In the genomic region with DNA sequence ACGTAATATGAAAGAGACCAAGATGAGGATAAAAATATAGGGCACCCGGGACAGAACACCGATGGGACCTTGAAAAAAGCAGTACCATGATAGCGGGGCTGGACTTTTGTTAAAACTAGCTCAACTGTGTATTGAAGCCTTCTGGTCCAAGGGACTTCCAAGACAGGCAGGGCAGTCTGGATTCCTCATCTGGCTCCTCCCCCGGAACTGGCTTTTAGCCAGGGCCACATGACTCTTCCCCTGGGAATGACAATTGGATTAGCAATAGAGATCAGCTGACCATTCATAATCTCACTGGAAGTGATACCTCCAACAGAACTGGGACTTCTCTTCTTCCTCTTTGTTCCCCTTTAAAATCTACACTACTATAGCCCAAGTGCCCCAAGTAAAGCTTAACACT, we compare ENCODE assay signal across 9 mouse cellular contexts. TPM values are rescaled to one million over a fixed set of nuclear protein-coding genes. Genes with fewer than 3 reads are reported as not detected.
DNase-seq lines count a peak whose midpoint lies in the region; ATAC-seq and TF ChIP-seq lines count a peak whose summit lies in the region.
"Had no signal": no experiment of that assay in that cellular context is flagged by ENCODE, and none has a peak within 500 bp of the region (broad histone marks: within the 10 kb centered on the region; RNA-seq: fewer than 3 reads in every experiment).

No protein-coding gene starts in this region.

- no peak for TF ChIP-seq CTCF in cerebellum, adult 2 months (IDR thresholded peaks at IDR 0.05; ENCODE audit: borderline replicate concordance, insufficient read depth, low read depth, low read length)
- no peak for TF ChIP-seq CTCF in kidney, postnatal 0 days (IDR thresholded peaks at IDR 0.05; ENCODE audit: low read depth)

- peak; percentile 33 for DNase-seq in ovary, postnatal 36 days (ENCODE audit: low spot score)
- DNase-seq in ovary, postnatal 14 days (ENCODE audit: low spot score) = no peak
- DNase-seq in cerebellum, adult 2 months = peak; percentile 64
- peak; percentile 42 for DNase-seq in kidney, postnatal 0 days (ENCODE audit: low spot score)
- no peak for DNase-seq in left cerebral cortex, adult 9 months (ENCODE audit: low spot score in 2 of 2)
- DNase-seq in right cerebral cortex, adult 18-20 months = no peak
- no peak for DNase-seq in hindbrain, embryonic 11.5 days (ENCODE audit: low spot score)
- DNase-seq: right cerebral cortex, postnatal 25 days had no signal

- H3K36me3 ChIP-seq in kidney, postnatal 0 days (ENCODE audit: insufficient read depth, low read length) = no peaks in the 10 kb centered on the region
- H3K36me3 ChIP-seq in stomach, embryonic 16.5 days (ENCODE audit: control insufficient read depth, insufficient read depth, low read length) = no peaks in the 10 kb centered on the region
- H3K36me3 ChIP-seq in hindbrain, embryonic 11.5 days (ENCODE audit: control insufficient read depth, insufficient read depth, low read length) = no peaks in the 10 kb centered on the region

- H3K4me2 ChIP-seq in kidney, postnatal 0 days (ENCODE audit: low read length) = no peak overlapping the region
- H3K4me2 ChIP-seq in stomach, embryonic 16.5 days (ENCODE audit: low read depth, low read length) = no peak overlapping the region
- no peak overlapping the region for H3K4me2 ChIP-seq in hindbrain, embryonic 11.5 days (replicated peaks; ENCODE audit: low read depth, low read length)

- no peak for TF ChIP-seq POLR2A in cerebellum, adult 2 months (IDR thresholded peaks at IDR 0.05; ENCODE audit: borderline replicate concordance, insufficient read depth, low read length)

- H3K4me1 ChIP-seq in cerebellum, adult 2 months (ENCODE audit: control insufficient read depth, insufficient read depth, low read length) = peaks cover 42% of the 10 kb centered on the region
- H3K4me1 ChIP-seq in kidney, postnatal 0 days (replicated peaks; ENCODE audit: insufficient read depth, low read length) = peaks cover 3% of the 10 kb centered on the region; the same call in 1 of the 2 replicates
- H3K4me1 ChIP-seq in stomach, embryonic 16.5 days (ENCODE audit: control insufficient read depth, insufficient read depth, low read length) = no peaks in the 10 kb centered on the region
- no peaks in the 10 kb centered on the region; the same call in 1 of the 2 replicates for H3K4me1 ChIP-seq in hindbrain, embryonic 11.5 days (replicated peaks; ENCODE audit: control insufficient read depth, insufficient read depth, low read length)

- no peaks in the 10 kb centered on the region for H3K9me3 ChIP-seq in kidney, postnatal 0 days (replicated peaks; ENCODE audit: low read length)
- no peaks in the 10 kb centered on the region for H3K9me3 ChIP-seq in stomach, embryonic 16.5 days (replicated peaks; ENCODE audit: control insufficient read depth, low read length)
- H3K9me3 ChIP-seq in hindbrain, embryonic 11.5 days (ENCODE audit: control insufficient read depth, low read length) = no peaks in the 10 kb centered on the region

- no peaks in the 10 kb centered on the region for H3K27me3 ChIP-seq in cerebellum, adult 2 months (ENCODE audit: control insufficient read depth, insufficient read depth, low read length)
- H3K27me3 ChIP-seq in kidney, postnatal 0 days (ENCODE audit: insufficient read depth, low read length) = no peaks in the 10 kb centered on the region
- H3K27me3 ChIP-seq in stomach, embryonic 16.5 days (ENCODE audit: control insufficient read depth, insufficient read depth, low read length) = no peaks in the 10 kb centered on the region
- no peaks in the 10 kb centered on the region for H3K27me3 ChIP-seq in hindbrain, embryonic 11.5 days (ENCODE audit: control insufficient read depth, insufficient read depth, low read length)

- 37% methylated on average over 5 of the region's 5 CpGs for WGBS in cerebellum, adult 2 months
- 79% methylated on average over 5 of the region's 5 CpGs for WGBS in kidney, postnatal 0 days
- WGBS in stomach, embryonic 16.5 days = 83% methylated on average over 5 of the region's 5 CpGs
- 85% methylated on average over 5 of the region's 5 CpGs for WGBS in hindbrain, embryonic 11.5 days

- peak overlapping the region; percentile 77 for H3K27ac ChIP-seq in cerebellum, adult 2 months (ENCODE audit: insufficient read depth, low read length)
- no peak overlapping the region for H3K27ac ChIP-seq in kidney, postnatal 0 days
- H3K27ac ChIP-seq in stomach, embryonic 16.5 days (ENCODE audit: low read length) = peak overlapping the region; percentile 40; the same call in 1 of the 2 replicates
- no peak overlapping the region for H3K27ac ChIP-seq in hindbrain, embryonic 11.5 days (ENCODE audit: low read depth, low read length)

- no peak overlapping the region for H3K9ac ChIP-seq in kidney, postnatal 0 days (ENCODE audit: low read depth, low read length)
- no peak overlapping the region for H3K9ac ChIP-seq in stomach, embryonic 16.5 days (ENCODE audit: low read length)
- no peak overlapping the region for H3K9ac ChIP-seq in hindbrain, embryonic 11.5 days (ENCODE audit: low read depth, low read length)

- H3K4me3 ChIP-seq in cerebellum, adult 2 months (replicated peaks; ENCODE audit: insufficient read depth, low read depth, low read length) = no peak overlapping the region
- H3K4me3 ChIP-seq in kidney, postnatal 0 days (replicated peaks; ENCODE audit: low read depth, low read length) = no peak overlapping the region
- no peak overlapping the region for H3K4me3 ChIP-seq in stomach, embryonic 16.5 days (replicated peaks; ENCODE audit: low read length)
- no peak overlapping the region for H3K4me3 ChIP-seq in hindbrain, embryonic 11.5 days (ENCODE audit: low read depth, low read length)

- no peak for ATAC-seq in kidney, postnatal 0 days (replicated peaks; ENCODE audit: low FRiP score, low read depth)
- no peak for ATAC-seq in stomach, embryonic 16.5 days (ENCODE audit: insufficient read depth, low FRiP score)
- no peak for ATAC-seq in hindbrain, embryonic 11.5 days (ENCODE audit: low FRiP score)

RNA-seq across cellular contexts. Expression of a gene that starts 21.0 kb away (rescaled TPM):
- 58.0 and 69.3 TPM in 2 replicates for polyA plus RNA-seq in cerebellum, adult 2 months (2012; rRNA removed)
- polyA plus RNA-seq in kidney, postnatal 0 days (2015; fragmentation: Nextera tagmentation; extraction: Ambion mirVana) = 6.1 and 6.7 TPM in 2 replicates
- 5.3 and 5.8 TPM in 2 replicates for polyA plus RNA-seq in stomach, embryonic 16.5 days (2015; fragmentation: Nextera tagmentation; extraction: Ambion mirVana)
- 14.3 and 16.7 TPM in 2 replicates for polyA plus RNA-seq in hindbrain, embryonic 11.5 days (2014; fragmentation: Nextera tagmentation; extraction: Ambion mirVana)

Comparison
In these comparisons a context has a peak if more than half of its experiments do, and no peak if none do; other contexts are left out.
1. DNase-seq: peak in ovary, postnatal 36 days (single experiment), cerebellum, adult 2 months (2 of 2) and kidney, postnatal 0 days (single experiment); none in ovary, postnatal 14 days (single experiment), left cerebral cortex, adult 9 months (0 of 2), right cerebral cortex, adult 18-20 months (single experiment) and hindbrain, embryonic 11.5 days (single experiment).
2. H3K27ac ChIP-seq: peak in cerebellum, adult 2 months (single experiment) and stomach, embryonic 16.5 days (single experiment); none in kidney, postnatal 0 days (single experiment) and hindbrain, embryonic 11.5 days (single experiment).